Mouse (Mus musculus) liver, embryonic 16.5 days (tissue): ENCODE measurements at regions not wholly inside any gene's neighbourhood (a gene's known extent, or its start where the extent isn't known, plus 50 kb on each side); places are given as distances from the start of the nearest gene placed in this dataset.

ENCODE experiments used
- ATAC-seq: fragments of 200-750 bp; cut with Nextera tagmentation; 2 replicates; pipeline ENCODE4 v1.8.0; 2017; ENCODE audit warnings: low read depth, mild to moderate bottlenecking, moderate number of reproducible peaks, moderate library complexity
- H3K27ac ChIP-seq: fragments of 300-500 bp; sonication (generic); 2 replicates; pipeline ENCODE4 v1.5.1; 2014; ENCODE audit warnings: mild to moderate bottlenecking, low read length
- H3K27me3 ChIP-seq: fragments of 300-500 bp; sonication (generic); 2 replicates; pipeline ENCODE4 v1.6.1; 2014; ENCODE audit warnings: low read depth, low read length, mixed read lengths; ENCODE audit not compliant: control insufficient read depth, insufficient read depth
- H3K36me3 ChIP-seq: fragments of 300-500 bp; sonication (generic); 2 replicates; pipeline ENCODE4 v1.6.1; 2014; ENCODE audit warnings: mild to moderate bottlenecking; ENCODE audit not compliant: control insufficient read depth, insufficient read depth
- H3K4me1 ChIP-seq: fragments of 300-500 bp; sonication (generic); 2 replicates; pipeline ENCODE4 v1.6.1; 2014; ENCODE audit warnings: low read depth, low read length, mixed read lengths; ENCODE audit not compliant: control insufficient read depth
- H3K4me2 ChIP-seq: fragments of 300-500 bp; sonication (generic); 2 replicates; pipeline ENCODE4 v1.6.1; 2014; ENCODE audit warnings: low read depth, low read length, mixed read lengths
- H3K4me3 ChIP-seq: fragments of 300-500 bp; sonication (generic); 2 replicates; pipeline ENCODE4 v1.5.1; 2014; ENCODE audit warnings: low read depth, mild to moderate bottlenecking, low read length
- H3K9ac ChIP-seq: fragments of 300-500 bp; sonication (generic); 2 replicates; pipeline ENCODE4 v1.6.1; 2014; ENCODE audit warnings: low read depth, low read length
- H3K9me3 ChIP-seq: fragments of 300-500 bp; sonication (generic); replicated peaks from 2 replicates; pipeline ENCODE4 v1.6.1; 2016; ENCODE audit warnings: low read length; ENCODE audit not compliant: control insufficient read depth
- WGBS: fragments of 180-500 bp; shearing (Covaris S2); extraction: QIAGEN DNeasy Blood & Tissue Kit; methylation state at CpG from one replicate; pipeline ENCODE4 v1.1.7; 2014; ENCODE audit not compliant: insufficient replicate concordance; 5-methylcytosine and 5-hydroxymethylcytosine counted together

DNA sequence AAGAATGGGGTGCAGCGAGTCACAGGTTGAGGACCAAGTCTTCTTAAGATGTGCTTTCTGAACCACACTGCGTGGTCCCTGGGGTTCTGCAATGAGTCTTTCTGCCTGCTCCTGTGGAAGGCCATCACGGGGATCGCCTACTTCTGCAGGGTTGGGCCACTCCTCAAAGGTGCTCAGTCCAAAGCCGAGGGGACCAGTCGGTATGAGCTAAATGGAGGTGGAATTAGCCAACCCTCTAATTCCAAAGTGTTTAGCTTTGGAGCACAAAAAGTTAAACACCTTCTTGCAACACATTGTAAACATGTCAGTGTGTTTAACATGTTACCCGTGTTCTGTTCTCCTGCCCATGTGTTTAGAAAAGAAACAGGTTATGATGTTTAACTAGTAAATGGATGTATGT lies 225.1 kb downstream of the Srbd1 start:
- no peaks in the 10 kb centered on the region for H3K9me3 ChIP-seq
- no peaks in the 10 kb centered on the region; the same call in none of the 2 replicates for H3K4me1 ChIP-seq
- no peaks in the 10 kb centered on the region for H3K36me3 ChIP-seq
- H3K4me3 ChIP-seq, result no peak overlapping the region
- WGBS, result 60% methylated on average over 7 of the region's 7 CpGs
- H3K9ac ChIP-seq, result no peak overlapping the region
- no peak overlapping the region for H3K27ac ChIP-seq
- no peaks in the 10 kb centered on the region for H3K27me3 ChIP-seq
- no peak overlapping the region for H3K4me2 ChIP-seq
- peak; percentile 61 for ATAC-seq

DNA sequence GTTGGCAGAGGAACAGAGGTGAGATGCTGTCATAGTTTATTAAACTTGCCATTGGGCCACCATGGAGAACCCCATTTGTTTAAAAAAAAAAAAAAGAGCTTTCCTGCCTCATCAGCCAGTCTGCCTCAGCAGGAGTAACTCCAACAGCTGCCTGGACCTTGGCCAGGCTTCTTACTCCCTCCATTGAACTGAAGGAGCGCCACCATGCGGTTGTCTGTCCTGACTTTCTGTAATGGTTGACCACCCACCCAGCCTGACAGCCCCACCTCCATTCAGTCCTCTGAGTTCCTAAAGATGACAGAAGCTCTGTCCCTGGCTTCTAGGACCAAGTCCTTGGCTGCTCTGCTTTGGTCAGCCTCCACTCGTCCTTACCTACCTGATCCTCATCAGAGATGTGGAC lies 227.8 kb upstream of the Six2 start:
- Histone ChIP-seq H3K4me3 (no peak overlapping the region), H3K27ac (no peak overlapping the region), H3K4me2 (no peak overlapping the region), H3K9ac (no peak overlapping the region), H3K36me3 (no peaks in the 10 kb centered on the region), H3K4me1 (no peaks in the 10 kb centered on the region), H3K27me3 (no peaks in the 10 kb centered on the region), H3K9me3 (no peaks in the 10 kb centered on the region)
- 68% methylated on average over 3 of the region's 3 CpGs for WGBS
- ATAC-seq, result no peak

DNA sequence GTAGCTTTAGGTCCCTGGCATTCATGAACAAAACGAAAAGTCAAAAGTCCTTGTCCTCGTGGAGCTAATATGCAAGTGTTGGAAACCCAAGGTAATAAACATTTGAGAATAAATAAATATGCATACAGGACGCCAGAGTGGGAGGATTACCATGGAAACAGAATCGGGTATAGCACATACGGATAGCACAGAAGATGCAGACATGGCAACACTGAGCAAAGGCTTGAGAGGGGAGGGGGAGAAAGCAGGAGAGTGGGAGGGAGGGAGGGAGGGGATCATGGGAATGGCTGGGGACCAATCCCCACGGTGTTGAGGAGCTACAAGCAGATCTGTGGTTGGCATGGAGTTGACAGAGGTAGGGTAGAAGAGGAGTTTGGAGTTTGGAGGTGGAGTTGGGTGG lies 226.0 kb upstream of the Six2 start:
- 59% methylated on average over 6 of the region's 6 CpGs for WGBS
- no peak overlapping the region for H3K4me3 ChIP-seq
- no peak for ATAC-seq
- no peaks in the 10 kb centered on the region for H3K9me3 ChIP-seq
- no peaks in the 10 kb centered on the region for H3K36me3 ChIP-seq
- no peak overlapping the region for H3K4me2 ChIP-seq
- no peak overlapping the region for H3K27ac ChIP-seq
- no peak overlapping the region for H3K9ac ChIP-seq
- no peaks in the 10 kb centered on the region for H3K4me1 ChIP-seq
- H3K27me3 ChIP-seq, result no peaks in the 10 kb centered on the region

DNA sequence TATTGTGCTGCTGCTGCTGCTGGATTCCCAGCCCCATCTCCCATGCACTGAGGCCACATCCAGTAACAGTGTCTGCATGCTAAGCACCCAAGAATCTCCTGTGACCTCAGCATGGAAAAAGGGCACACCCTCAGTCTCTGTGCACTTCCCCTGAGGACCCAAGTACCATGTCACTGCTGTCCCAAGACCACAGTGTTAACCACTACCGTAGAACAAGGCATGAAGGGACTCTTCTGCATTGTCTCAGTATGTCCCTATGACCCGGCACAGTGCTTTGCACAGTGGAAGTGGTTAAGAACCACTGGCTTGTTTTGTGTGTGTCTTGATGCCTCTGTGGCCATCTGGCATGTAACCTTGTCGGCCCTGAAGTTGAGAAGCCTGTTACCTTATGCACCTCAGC lies 220.6 kb upstream of the Six2 start:
- H3K4me3 ChIP-seq, result no peak overlapping the region
- H3K4me1 ChIP-seq, result no peaks in the 10 kb centered on the region
- H3K27me3 ChIP-seq, result no peaks in the 10 kb centered on the region
- ATAC-seq, result no peak
- no peak overlapping the region for H3K27ac ChIP-seq
- no peak overlapping the region for H3K9ac ChIP-seq
- no peaks in the 10 kb centered on the region for H3K9me3 ChIP-seq
- H3K36me3 ChIP-seq, result no peaks in the 10 kb centered on the region
- 58% methylated on average over 3 of the region's 3 CpGs for WGBS
- no peak overlapping the region for H3K4me2 ChIP-seq

DNA sequence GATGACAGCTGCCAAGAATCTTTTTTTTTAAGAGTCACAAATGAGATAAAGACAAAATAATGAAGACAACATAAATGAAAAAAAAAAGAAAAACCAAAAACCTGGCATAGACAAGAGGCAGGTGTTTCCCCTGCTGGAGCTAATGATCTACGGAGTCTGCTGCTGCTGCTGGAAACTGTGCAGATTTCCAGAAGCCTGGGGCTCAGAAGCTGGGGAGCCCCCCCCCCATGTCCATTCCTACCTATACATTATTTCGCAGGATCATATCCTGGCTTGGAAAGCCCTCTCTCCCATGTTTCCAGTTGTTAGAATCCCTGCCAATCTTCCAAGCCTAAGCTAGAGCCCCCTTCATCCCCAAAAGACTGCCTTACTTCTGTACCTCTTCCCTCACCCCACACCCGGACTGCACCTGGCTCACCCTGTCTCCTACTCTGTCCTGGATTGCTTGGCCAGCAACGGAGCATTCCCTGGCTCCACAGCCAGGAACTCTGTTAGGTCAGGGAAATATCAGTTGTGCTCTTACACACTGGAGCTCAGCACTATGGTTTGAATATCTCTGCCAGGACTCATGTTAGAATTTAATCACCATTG lies 218.6 kb upstream of the Six2 start:
- no peak for ATAC-seq
- no peak overlapping the region for H3K9ac ChIP-seq
- H3K27ac ChIP-seq, result no peak overlapping the region
- H3K36me3 ChIP-seq, result no peaks in the 10 kb centered on the region
- no peaks in the 10 kb centered on the region for H3K4me1 ChIP-seq
- no peaks in the 10 kb centered on the region for H3K9me3 ChIP-seq
- H3K27me3 ChIP-seq, result no peaks in the 10 kb centered on the region
- no peak overlapping the region for H3K4me2 ChIP-seq
- H3K4me3 ChIP-seq, result no peak overlapping the region
- 67% methylated on average over 4 of the region's 4 CpGs for WGBS

DNA sequence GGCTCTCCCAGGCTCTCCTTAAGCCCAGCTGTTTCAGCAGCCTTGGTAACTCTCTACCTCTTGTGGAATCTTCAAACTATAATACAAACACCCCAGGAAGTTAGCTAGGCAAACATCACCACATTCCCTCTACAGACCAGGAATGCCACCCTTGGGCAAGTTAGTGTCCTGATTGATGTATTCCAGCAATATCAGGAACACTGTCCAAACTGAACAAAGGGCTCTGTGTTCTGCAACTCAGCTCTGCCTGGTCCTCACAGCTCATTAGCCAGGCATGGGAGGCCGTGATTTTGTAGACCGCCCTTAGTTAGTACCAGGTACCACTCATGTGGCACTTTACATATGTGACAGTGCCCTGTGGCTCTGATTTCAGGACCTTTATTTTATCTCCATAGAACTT lies 214.5 kb upstream of the Six2 start:
- ATAC-seq, result no peak
- H3K27me3 ChIP-seq, result no peaks in the 10 kb centered on the region
- no peak overlapping the region for H3K9ac ChIP-seq
- no peak overlapping the region for H3K4me2 ChIP-seq
- 67% methylated on average over 2 of the region's 2 CpGs for WGBS
- no peak overlapping the region for H3K27ac ChIP-seq
- no peak overlapping the region for H3K4me3 ChIP-seq
- H3K9me3 ChIP-seq, result no peaks in the 10 kb centered on the region
- H3K4me1 ChIP-seq, result no peaks in the 10 kb centered on the region
- no peaks in the 10 kb centered on the region for H3K36me3 ChIP-seq

DNA sequence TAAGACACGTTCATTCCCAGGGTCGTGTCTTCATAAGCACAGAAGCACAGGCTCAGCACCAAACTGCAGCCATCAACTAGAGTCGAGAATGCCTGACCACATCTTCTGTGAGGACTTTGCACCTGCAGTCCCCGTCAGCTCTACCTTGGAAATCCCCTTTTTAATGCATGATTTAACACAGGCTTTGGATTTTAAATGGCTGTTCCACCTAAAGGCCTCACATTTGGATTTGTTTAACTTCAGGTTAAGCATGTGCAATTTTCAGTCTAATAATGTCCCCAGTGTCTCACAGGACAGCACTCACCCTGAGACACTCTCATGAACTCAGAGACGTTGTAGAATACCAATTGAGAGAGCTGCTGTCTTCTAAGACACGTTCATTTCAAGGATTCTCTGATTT lies 211.0 kb upstream of the Six2 start:
- H3K9me3 ChIP-seq, result no peaks in the 10 kb centered on the region
- no peak for ATAC-seq
- H3K4me3 ChIP-seq, result no peak overlapping the region
- H3K36me3 ChIP-seq, result no peaks in the 10 kb centered on the region
- WGBS, result 63% methylated on average over 6 of the region's 6 CpGs
- H3K4me1 ChIP-seq, result no peaks in the 10 kb centered on the region
- H3K27me3 ChIP-seq, result no peaks in the 10 kb centered on the region
- H3K4me2 ChIP-seq, result no peak overlapping the region
- no peak overlapping the region for H3K9ac ChIP-seq
- no peak overlapping the region for H3K27ac ChIP-seq

DNA sequence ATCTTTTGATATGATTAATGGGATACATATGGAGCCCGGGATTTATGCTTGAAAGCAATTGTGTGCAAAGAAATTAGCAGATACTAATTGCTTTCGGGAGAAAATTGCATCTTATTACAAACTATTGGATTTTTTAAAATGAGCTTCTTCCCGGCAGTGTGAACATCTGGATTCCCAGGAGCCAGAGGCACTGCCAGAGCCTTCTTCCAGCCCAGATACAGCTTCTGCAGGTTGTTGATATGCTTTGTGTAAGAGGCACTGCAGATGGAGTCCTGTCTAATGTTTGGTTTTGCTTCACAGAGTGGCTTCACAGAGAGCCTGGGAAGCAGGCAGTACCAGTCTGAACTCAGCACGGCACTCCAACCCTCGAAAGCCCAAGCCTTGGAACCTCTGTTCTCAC lies 207.9 kb upstream of the Six2 start:
- WGBS, result 60% methylated on average over 5 of the region's 5 CpGs
- Histone ChIP-seq H3K27ac (no peak overlapping the region), H3K27me3 (no peaks in the 10 kb centered on the region), H3K9ac (no peak overlapping the region), H3K4me3 (no peak overlapping the region), H3K9me3 (no peaks in the 10 kb centered on the region), H3K36me3 (no peaks in the 10 kb centered on the region), H3K4me2 (no peak overlapping the region), H3K4me1 (no peaks in the 10 kb centered on the region)
- no peak for ATAC-seq

DNA sequence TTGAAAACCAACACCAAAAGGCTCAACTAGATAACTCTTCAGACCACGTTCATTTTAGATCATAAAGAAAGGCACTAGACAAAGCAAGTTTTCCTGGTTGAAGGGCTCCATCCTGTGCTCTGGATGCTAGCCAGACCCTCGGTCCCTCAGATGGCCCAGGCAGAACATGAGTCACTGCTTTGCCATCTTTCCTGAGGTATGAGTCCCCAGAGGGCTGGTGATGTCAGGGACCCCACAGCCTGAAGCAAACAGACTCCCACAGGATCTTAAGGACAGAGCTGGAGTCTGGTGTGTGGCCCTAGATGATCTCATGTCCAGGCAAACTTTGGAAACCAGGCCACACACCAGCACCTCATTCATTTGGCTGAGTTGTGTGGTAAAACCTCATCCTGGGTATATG lies 203.2 kb upstream of the Six2 start:
- Histone ChIP-seq H3K9ac (no peak overlapping the region), H3K36me3 (no peaks in the 10 kb centered on the region), H3K9me3 (no peaks in the 10 kb centered on the region), H3K4me3 (no peak overlapping the region), H3K27ac (no peak overlapping the region), H3K4me2 (no peak overlapping the region), H3K4me1 (no peaks in the 10 kb centered on the region), H3K27me3 (no peaks in the 10 kb centered on the region)
- 46% methylated on average over 2 of the region's 2 CpGs for WGBS
- no peak for ATAC-seq
